Mouse (Mus musculus): ENCODE results near the gene Igsf11.

Igsf11 gene

DNA sequence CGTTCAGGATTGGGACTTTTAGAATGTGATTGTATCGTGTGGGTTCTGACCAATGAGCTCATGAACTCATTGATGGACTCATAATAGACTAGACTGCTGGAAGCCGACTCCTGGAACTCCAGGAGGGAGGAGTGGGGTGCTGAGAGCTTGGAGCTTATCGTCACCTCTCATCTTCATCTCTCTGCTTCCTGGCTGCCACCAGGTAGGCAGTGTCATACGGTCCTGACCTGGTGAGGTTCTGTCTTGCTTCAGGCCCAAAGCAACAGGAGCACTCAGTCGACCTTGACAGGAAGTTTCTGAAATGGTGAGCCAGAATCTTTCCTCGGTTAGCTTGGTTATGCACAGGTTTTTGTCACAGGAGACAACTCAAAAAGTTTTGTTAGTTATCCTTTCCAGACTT lies at the start of gene Igsf11:
Gene Igsf11 (plus strand): TSS at position 301 of the 400 bp plus-strand sequence.
- no peak for DNase-seq (ENCODE audit: low read depth)

GRCm38 (mm10) chr16:38858120-38858749 lies 34.2 kb upstream of the Igsf11 start:
- peak; percentile 2 for DNase-seq (ENCODE audit: low read depth)

- DNase-seq (ENCODE audit: low read depth), result no peak
Measured at GRCm38 (mm10) chr16:38860548-38860947, 31.9 kb upstream of the Igsf11 start.

DNA sequence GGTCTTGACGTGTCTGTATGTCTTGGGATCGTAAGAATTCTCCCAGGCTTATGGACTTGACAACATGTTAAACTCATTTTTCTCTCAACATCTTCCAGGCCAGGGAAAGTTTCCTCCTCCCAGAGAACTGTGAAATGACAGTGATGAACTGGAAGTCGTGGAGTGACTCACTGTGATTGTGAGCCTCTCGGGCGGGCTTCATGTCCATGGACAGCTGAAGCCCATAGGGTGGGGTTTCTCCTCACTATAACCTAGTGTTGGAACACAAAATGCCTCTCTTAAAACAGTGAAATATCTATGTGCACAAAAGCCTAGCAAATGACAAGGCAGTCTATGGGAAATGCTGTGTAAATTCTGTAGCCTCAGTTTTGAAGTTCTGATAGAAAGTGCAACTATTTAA lies 28.1 kb upstream of the Igsf11 start:
- no peak for DNase-seq (ENCODE audit: low read depth)

DNA sequence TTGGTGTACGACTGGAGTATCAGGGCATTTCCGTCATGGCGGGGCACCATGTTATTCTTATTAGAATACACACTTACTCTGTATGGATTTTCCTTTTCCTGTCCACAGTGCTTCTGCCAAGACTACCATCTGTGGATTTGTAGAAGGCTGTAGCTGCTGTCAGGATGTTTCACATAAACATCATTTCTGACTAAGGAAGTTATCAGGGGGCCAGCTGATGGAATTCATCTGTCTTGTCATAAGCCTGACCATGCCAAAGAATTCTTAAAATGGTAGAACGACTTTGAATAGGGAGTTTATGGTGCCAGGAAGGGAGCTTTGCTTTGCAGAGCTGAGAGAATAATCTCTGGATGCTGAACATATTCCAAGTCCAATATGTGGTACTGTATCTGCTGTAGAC lies 19.2 kb upstream of the Igsf11 start:
- no peak for DNase-seq (ENCODE audit: low read depth)

GRCm38 (mm10) chr16:38874481-38874880 lies 18.0 kb upstream of the Igsf11 start:
- no peak for DNase-seq (ENCODE audit: low read depth)

GRCm38 (mm10) chr16:38898816-38899425 lies 6.5 kb downstream of the Igsf11 start:
- DNase-seq (ENCODE audit: low read depth), result no peak

DNA sequence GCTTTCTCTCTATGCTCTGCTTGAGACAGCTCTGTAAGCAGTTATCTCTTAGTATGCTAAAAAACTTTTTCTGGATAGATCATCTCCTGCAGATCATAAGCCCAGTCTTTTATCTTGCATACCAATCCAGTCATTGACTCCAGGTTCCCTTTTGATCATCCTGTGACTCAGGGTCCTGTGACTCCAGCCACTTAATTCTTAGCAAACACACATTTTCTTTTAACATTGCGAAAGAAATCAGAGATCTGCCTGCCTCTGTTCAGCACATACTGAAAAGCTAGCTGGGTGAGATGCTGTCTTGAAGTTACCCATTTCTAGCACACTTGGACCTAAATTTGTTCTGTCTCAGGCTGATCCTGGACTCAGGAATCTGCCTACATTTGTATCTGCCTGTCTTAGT lies 7.6 kb downstream of the Igsf11 start:
- DNase-seq (ENCODE audit: low read depth), result no peak

- peak; percentile 20 for DNase-seq (ENCODE audit: low read depth)
Measured at GRCm38 (mm10) chr16:38902111-38902778, 9.8 kb downstream of the Igsf11 start.

DNA sequence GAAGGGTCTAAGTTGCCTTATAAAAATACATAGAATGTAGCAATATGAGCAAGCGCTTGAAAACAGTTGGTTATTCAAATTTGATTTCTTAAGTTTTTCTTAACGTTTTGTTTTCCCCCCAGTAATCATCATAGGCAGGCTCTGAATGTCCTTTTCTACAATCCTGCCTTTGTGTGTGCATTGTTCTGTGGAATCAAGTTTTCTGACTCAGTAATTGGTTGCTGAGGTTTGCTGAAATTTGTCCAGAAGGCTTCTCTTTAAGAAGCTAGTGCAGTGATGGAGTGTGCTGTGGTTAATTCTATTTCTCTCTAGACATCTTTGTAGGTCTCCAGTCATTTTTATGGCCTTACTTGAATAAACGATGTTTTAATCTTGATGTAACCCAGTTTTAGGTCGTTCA lies 10.5 kb downstream of the Igsf11 start:
- DNase-seq (ENCODE audit: low read depth), result no peak

DNA sequence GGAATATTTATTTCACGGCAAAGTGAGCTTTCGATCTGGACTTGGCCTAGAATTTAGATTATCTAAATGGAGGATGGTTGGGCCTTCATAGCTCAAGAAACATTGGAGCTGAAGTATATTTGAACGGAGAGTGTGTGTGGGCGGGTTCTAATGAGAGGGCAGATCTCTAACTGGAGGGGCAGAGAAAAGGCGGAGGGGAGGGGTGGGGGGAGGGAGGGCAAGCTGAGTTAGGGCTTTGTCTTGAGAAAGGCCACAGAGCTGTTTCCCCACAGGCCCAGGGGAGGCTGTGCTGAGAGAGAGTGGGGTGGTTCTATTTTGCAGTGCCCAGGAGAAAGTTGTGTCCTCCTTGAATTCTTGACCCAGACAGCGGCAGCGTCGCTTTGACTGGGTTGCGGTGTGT lies 11.7 kb downstream of the Igsf11 start:
- no peak for DNase-seq (ENCODE audit: low read depth)

GRCm38 (mm10) chr16:38905911-38906310 lies 13.4 kb downstream of the Igsf11 start:
- no peak for DNase-seq (ENCODE audit: low read depth)

- DNase-seq (ENCODE audit: low read depth), result no peak
Measured at GRCm38 (mm10) chr16:38908304-38908703, 15.8 kb downstream of the Igsf11 start.

DNA sequence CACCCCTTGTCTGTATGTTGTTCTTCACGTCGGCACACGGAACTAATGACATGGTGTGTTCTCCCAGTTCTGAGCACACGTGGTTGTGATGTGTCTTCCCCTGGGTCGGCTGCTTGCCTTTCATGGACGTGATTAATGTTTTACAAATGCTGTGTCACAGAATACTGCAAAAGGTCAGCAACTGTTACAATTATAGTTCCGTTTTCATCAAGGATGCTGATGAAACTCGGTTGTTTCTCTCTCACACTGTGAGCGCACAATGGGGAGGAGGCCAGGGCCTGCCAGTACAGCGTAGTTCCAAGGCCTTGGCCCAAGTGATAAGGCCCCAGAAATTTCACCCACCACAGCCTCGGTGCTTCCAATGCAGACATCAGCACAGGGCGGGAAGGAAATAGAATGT lies 17.0 kb downstream of the Igsf11 start:
- DNase-seq (ENCODE audit: low read depth), result no peak

- no peak for DNase-seq (ENCODE audit: low read depth)
Measured at GRCm38 (mm10) chr16:38910088-38910487, 17.6 kb downstream of the Igsf11 start.

- no peak for DNase-seq (ENCODE audit: low read depth)
Measured at GRCm38 (mm10) chr16:38915451-38915850, 23.0 kb downstream of the Igsf11 start.

DNA sequence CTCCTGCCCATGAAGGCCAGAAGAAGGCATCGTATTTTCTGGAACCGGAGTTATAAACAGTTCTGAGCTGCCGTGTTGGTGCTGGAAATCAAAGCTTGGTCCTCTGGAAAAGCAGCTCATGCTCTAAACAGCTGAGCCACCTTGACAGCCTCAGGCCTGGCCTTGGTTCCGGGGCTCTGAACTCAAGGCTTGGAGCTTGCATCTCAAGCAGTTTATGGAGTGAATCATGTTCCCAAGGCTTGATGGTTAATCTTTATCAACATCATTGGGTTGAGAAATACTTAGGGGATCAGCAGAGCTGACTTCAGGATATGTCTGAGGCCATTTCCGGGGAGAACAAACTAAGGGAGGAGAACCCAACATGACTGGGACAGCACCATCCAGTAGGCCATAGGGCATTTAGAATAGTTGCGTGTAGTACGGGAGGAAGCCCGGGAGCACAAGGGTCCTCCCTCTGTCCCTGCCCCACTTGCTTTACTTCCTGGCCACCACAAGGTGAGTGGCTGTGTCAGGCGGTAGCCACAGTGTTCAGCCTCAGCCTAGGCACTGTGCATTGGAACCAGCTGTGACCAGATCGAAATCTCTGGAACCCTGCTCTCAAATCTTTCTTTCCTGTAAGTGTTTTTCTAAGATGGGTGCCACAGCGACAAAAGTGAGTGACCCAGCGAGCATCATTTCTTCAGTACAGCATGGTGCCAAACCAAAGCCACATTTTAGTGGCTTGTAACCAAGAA lies 23.7 kb downstream of the Igsf11 start:
- DNase-seq (ENCODE audit: low read depth), result no peak

DNA sequence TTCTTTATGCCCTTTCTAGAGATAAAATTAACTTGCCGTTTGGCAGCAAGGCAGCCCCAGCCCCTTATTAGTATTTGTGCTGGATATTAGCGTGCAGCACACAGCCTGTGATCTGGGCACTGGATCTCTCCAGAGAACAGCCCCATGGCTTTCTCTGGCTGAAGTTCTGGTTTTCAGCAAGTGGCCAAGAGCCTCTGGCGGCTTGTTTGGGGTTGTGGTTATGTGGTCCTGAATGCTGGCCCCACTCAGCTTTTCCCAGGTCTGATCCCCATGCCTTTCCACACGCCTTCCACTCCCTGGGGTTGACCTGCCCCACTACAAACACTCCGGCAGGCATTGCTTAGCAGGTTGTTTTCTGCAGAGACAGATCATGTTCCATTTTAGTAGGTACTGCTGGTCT lies 24.4 kb downstream of the Igsf11 start:
- DNase-seq (ENCODE audit: low read depth), result no peak

DNA sequence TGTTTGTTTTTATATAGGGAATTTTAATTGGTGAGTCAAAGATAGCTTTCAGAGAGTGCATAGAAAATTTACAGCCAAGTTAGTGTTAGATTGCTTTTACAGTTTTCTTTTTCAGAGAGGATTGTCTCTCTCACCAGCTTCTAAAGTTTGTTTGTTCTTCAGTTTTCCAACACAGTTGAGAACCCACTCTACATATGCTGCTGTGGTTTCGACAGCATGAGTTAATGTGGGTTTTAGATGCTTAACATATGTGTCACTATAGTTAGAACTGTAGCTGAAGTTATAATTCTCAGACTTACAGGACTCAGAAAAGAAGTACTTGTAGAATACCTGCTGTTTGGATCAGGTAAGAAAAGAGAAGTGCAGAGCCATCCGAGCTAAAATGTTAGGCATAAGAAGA lies 25.6 kb downstream of the Igsf11 start:
- no peak for DNase-seq (ENCODE audit: low read depth)

- no peak for DNase-seq (ENCODE audit: low read depth)
Measured at GRCm38 (mm10) chr16:38920488-38920887, 28.0 kb downstream of the Igsf11 start.

GRCm38 (mm10) chr16:38924940-38925339 lies 32.5 kb downstream of the Igsf11 start:
- no peak for DNase-seq (ENCODE audit: low read depth)

DNA sequence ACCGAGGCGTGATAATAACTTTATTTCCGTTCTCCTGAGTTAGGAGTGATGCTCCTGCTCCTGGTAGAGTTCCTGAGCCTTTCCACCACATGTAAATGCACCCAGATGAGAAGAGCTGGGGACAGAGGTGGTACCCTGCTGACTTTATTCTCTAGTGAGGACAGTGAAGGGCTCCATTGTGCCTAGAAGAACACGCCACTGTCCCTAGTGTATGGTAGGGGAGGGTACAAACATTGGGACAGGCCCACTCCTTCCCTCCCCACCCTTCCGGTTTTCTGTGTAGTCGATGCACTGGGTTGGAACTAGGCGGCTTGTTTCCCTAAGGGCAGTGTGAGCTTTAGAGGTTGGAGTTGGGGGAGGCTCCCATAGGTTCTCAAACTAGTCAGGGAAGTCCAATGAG lies 36.3 kb downstream of the Igsf11 start:
- no peak for DNase-seq (ENCODE audit: low read depth)

DNA sequence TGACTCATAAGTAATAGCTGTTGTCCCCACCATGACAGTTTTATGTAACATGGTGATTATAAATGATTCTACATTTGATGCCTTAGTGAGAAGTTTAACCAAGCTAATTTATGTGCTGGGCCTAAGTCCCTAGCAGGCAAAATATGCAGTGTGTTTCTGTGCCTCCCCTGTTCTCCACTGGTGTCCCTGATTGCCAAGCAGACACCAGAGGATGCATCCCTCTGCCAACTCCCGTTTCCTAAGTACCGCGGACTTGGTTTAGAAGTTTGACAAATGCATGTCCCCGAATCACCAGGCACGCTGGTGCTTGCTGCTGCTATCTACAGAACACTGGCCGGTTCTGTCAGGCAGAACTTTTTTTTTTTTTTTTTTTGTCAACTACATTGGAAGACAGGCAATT lies 39.0 kb downstream of the Igsf11 start:
- DNase-seq (ENCODE audit: low read depth), result no peak

All from fibroblast of lung, adult 2 months (primary cell).